In the genomic region with DNA sequence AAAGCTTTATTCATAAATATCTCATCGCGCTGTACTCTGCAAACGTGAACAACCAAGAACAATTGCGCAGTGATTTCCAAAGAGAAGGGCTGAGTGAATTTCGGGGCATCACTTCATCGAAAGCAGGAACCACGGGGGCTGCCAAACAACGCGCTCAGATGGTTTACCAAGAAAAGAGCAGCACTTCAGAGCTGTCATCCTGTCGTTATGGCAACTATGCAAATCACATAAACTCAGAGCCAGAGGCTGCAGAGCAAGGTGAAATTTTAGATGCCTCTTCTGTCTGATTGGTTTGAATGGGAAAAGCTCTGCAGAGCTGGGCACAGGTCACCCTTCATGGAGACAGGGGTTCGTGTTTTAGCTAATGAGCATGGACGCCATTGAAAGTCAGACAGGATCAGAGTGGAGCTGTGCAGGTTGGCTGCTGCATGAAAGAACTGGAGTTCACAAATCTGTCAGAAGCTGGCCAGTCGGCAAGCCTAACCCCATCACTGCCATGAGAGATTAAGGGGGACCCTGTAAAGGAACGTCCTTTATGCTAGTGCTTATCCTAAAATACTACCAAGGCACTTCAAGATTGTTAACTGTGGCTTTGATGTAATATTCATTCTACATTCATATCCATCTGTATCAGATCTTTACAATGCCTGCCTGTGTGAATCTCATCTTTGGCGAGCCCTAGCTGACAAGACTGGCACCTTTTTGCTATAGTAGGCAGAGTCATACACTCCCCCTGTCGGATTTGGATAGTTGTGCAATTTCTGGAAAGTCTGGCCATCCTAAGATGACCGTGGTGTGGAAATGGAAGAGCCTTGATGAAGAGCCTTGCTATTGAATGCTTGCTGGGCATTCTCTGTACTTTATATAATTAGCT, we compare ENCODE assay signal across 12 mouse cellular contexts. TPM values are rescaled to one million over a fixed set of nuclear protein-coding genes. Genes with fewer than 3 reads are reported as not detected.
DNase-seq lines count a peak whose midpoint lies in the region; ATAC-seq and TF ChIP-seq lines count a peak whose summit lies in the region.
"Had no signal": no experiment of that assay in that cellular context is flagged by ENCODE, and none has a peak within 500 bp of the region (broad histone marks: within the 10 kb centered on the region; RNA-seq: fewer than 3 reads in every experiment).

No protein-coding gene starts in this region.

- H3K4me1 ChIP-seq in kidney, postnatal 0 days (replicated peaks; ENCODE audit: insufficient read depth, low read length), result no peaks in the 10 kb centered on the region
- peaks cover 38% of the 10 kb centered on the region for H3K4me1 ChIP-seq in forebrain, embryonic 16.5 days (replicated peaks; ENCODE audit: control insufficient read depth, insufficient read depth, low read length)

- WGBS in kidney, postnatal 0 days, result 55% methylated on average over 17 of the region's 17 CpGs
- WGBS in forebrain, embryonic 16.5 days, result 12% methylated on average over 17 of the region's 17 CpGs

- H3K4me2 ChIP-seq in kidney, postnatal 0 days (ENCODE audit: low read length), result no peak overlapping the region
- peak overlapping the region; percentile 51 for H3K4me2 ChIP-seq in forebrain, embryonic 16.5 days (ENCODE audit: low read length)

- intact Hi-C loops in left cerebral cortex, postnatal 36 days (cut with DNase I), result no loop called here

- no peaks in the 10 kb centered on the region for H3K36me3 ChIP-seq in kidney, postnatal 0 days (ENCODE audit: insufficient read depth, low read length)
- 0 out of 2 replicates have a peak, but pooled peaks cover 2% of the 10 kb centered on the region for H3K36me3 ChIP-seq in forebrain, embryonic 16.5 days (ENCODE audit: control insufficient read depth, insufficient read depth)

- no peak overlapping the region for H3K4me3 ChIP-seq in kidney, postnatal 0 days (replicated peaks; ENCODE audit: low read depth, low read length)
- H3K4me3 ChIP-seq in forebrain, embryonic 16.5 days (replicated peaks; ENCODE audit: low read length), result peak overlapping the region; percentile 15

- no peak overlapping the region for H3K27ac ChIP-seq in kidney, postnatal 0 days
- peak overlapping the region; percentile 85 for H3K27ac ChIP-seq in forebrain, embryonic 16.5 days (ENCODE audit: low read length)

- no peak for TF ChIP-seq POLR2A in brain, embryonic 14.5 days (IDR thresholded peaks at IDR 0.05; ENCODE audit: borderline replicate concordance, extremely low read depth, insufficient read depth, insufficient read length, poor library complexity, severe bottlenecking)

- no peaks in the 10 kb centered on the region for H3K27me3 ChIP-seq in kidney, postnatal 0 days (ENCODE audit: insufficient read depth, low read length)
- no peaks in the 10 kb centered on the region for H3K27me3 ChIP-seq in forebrain, embryonic 16.5 days (replicated peaks; ENCODE audit: control insufficient read depth, insufficient read depth, low read length)

- TF ChIP-seq CTCF in kidney, postnatal 0 days (IDR thresholded peaks at IDR 0.05; ENCODE audit: low read depth), result no peak
- no peak for TF ChIP-seq CTCF in brain, embryonic 14.5 days (IDR thresholded peaks at IDR 0.05; ENCODE audit: borderline replicate concordance, extremely low read depth, insufficient read depth, insufficient read length)

- H3K9ac ChIP-seq in kidney, postnatal 0 days (ENCODE audit: low read depth, low read length), result no peak overlapping the region
- H3K9ac ChIP-seq in forebrain, embryonic 16.5 days (replicated peaks; ENCODE audit: low read depth, low read length), result no peak overlapping the region; the same call in 1 of the 2 replicates

- DNase-seq in kidney, postnatal 0 days (ENCODE audit: low spot score), result peak; percentile 17
- no peak for DNase-seq in kidney, postnatal 10 days
- peak; percentile 93 for DNase-seq in brain, embryonic 14.5 days (ENCODE audit: low read depth)
- peak; percentile 22 to 54 for DNase-seq in left cerebral cortex, postnatal 36 days (ENCODE audit: low spot score in 2 of 2)
- DNase-seq in testis, postnatal 10 days (ENCODE audit: low spot score), result no peak
- no peak for DNase-seq in urinary bladder, postnatal 25 days (ENCODE audit: low spot score)
- DNase-seq in kidney, adult 11 months, result no peak
- DNase-seq: kidney, adult 2 months had no signal

- H3K9me3 ChIP-seq in kidney, postnatal 0 days (replicated peaks; ENCODE audit: low read length), result no peaks in the 10 kb centered on the region
- no peaks in the 10 kb centered on the region for H3K9me3 ChIP-seq in forebrain, embryonic 16.5 days (ENCODE audit: control insufficient read depth, low read length)

- no peak for ATAC-seq in kidney, postnatal 0 days (replicated peaks; ENCODE audit: low FRiP score, low read depth)
- peak; percentile 88 for ATAC-seq in forebrain, embryonic 16.5 days
- ATAC-seq: lung, postnatal 0 days had no signal

RNA-seq across cellular contexts. Expression of a gene that starts 4.6 kb away (rescaled TPM):
- polyA plus RNA-seq in kidney, postnatal 0 days (2015; fragmentation: Nextera tagmentation; extraction: Ambion mirVana), result 0.66 and 0.78 TPM in 2 replicates
- not detected in 2 replicates for polyA plus RNA-seq in brain, embryonic 14.5 days (2012; rRNA removed)
- polyA plus RNA-seq in forebrain, embryonic 16.5 days (2015; fragmentation: Nextera tagmentation; extraction: Ambion mirVana), result 0.21 and 0.49 TPM in 2 replicates
- not detected for total RNA-seq in left cerebral cortex, postnatal 36 days (2021)
- polyA plus RNA-seq: heart, embryonic 14.5 days; limb, embryonic 14.5 days; lung, postnatal 0 days had no signal

RNA-seq across cellular contexts. Expression of a gene that starts 6.6 kb away (rescaled TPM):
- polyA plus RNA-seq in kidney, postnatal 0 days (2015; fragmentation: Nextera tagmentation; extraction: Ambion mirVana), result 4.7 and 4.8 TPM in 2 replicates
- 29.2 and 40.4 TPM in 2 replicates for polyA plus RNA-seq in brain, embryonic 14.5 days (2012; rRNA removed)
- polyA plus RNA-seq in forebrain, embryonic 16.5 days (2015; fragmentation: Nextera tagmentation; extraction: Ambion mirVana), result 46.2 and 47.6 TPM in 2 replicates
- 10 to 100 TPM; 20.0 to 23.9 TPM for total RNA-seq in left cerebral cortex, postnatal 36 days (2021)

Comparison
In these comparisons a context has a peak if more than half of its experiments do, and no peak if none do; other contexts are left out.
1. DNase-seq: peak in kidney, postnatal 0 days (single experiment), brain, embryonic 14.5 days (single experiment) and left cerebral cortex, postnatal 36 days (2 of 2); none in kidney, postnatal 10 days (single experiment), testis, postnatal 10 days (single experiment), urinary bladder, postnatal 25 days (single experiment) and kidney, adult 11 months (single experiment).